Mouse (Mus musculus): Measurements from ENCODE around the gene 2210016L21Rik. TPM values are rescaled to one million over a fixed set of nuclear protein-coding genes. Genes with fewer than 3 reads are reported as not detected.
"Not testable (repeated sequence)": the region's sequence is repeated elsewhere in the genome, so short reads cannot be mapped to it uniquely, and the experiment has no call there.

The 2210016L21Rik gene
- polyA plus RNA-seq, 1 experiment = 17.9 TPM

- Histone ChIP-seq H3K4me3 (ENCODE audit: extremely low read depth, insufficient read depth, insufficient read length) (no peak overlapping the region), H3K4me1 (ENCODE audit: control insufficient read depth, insufficient read depth, insufficient read length) (no peaks in the 10 kb centered on the region), H3K27ac (ENCODE audit: insufficient read depth, low read length) (no peak overlapping the region), H3K36me3 (ENCODE audit: control insufficient read depth, insufficient read depth, low read length) (peaks cover 10% of the 10 kb centered on the region), H3K27me3 (ENCODE audit: control insufficient read depth, insufficient read depth, low read length) (no peaks in the 10 kb centered on the region)
- DNase-seq (ENCODE audit: low read depth in 1 of 2, low spot score in 2 of 2) = no peak
- TF ChIP-seq POLR2A (IDR thresholded peaks at IDR 0.05; ENCODE audit: low read depth, low read length) (no peak), CTCF (IDR thresholded peaks at IDR 0.05; ENCODE audit: extremely low read depth, insufficient read depth, insufficient read length, insufficient replicate concordance) (no peak)
- 93% methylated on average over 13 of the region's 13 CpGs for WGBS
Observed at GRCm38 (mm10) chr5:114908598-114909305, 33.2 kb upstream of the 2210016L21Rik start.

GRCm38 (mm10) chr5:114913686-114914085 lies 28.3 kb upstream of the 2210016L21Rik start:
- Histone ChIP-seq H3K4me3 (ENCODE audit: extremely low read depth, insufficient read depth, insufficient read length) (no peak overlapping the region), H3K27me3 (ENCODE audit: control insufficient read depth, insufficient read depth, low read length) (no peaks in the 10 kb centered on the region), H3K4me1 (ENCODE audit: control insufficient read depth, insufficient read depth, insufficient read length) (peaks cover 9% of the 10 kb centered on the region; the same call in 1 of the 2 replicates), H3K27ac (ENCODE audit: insufficient read depth, low read length) (no peak overlapping the region), H3K36me3 (ENCODE audit: control insufficient read depth, insufficient read depth, low read length) (no peaks in the 10 kb centered on the region)
- DNase-seq (ENCODE audit: low read depth in 1 of 2, low spot score in 2 of 2) = no peak
- TF ChIP-seq CTCF (IDR thresholded peaks at IDR 0.05; ENCODE audit: extremely low read depth, insufficient read depth, insufficient read length, insufficient replicate concordance) (no peak), POLR2A (IDR thresholded peaks at IDR 0.05; ENCODE audit: low read depth, low read length) (no peak)
- WGBS = 82% methylated on average over 4 of the region's 4 CpGs

- TF ChIP-seq CTCF (IDR thresholded peaks at IDR 0.05; ENCODE audit: extremely low read depth, insufficient read depth, insufficient read length, insufficient replicate concordance) (no peak), POLR2A (IDR thresholded peaks at IDR 0.05; ENCODE audit: low read depth, low read length) (no peak)
- Histone ChIP-seq H3K27me3 (ENCODE audit: control insufficient read depth, insufficient read depth, low read length) (no peaks in the 10 kb centered on the region), H3K4me1 (ENCODE audit: control insufficient read depth, insufficient read depth, insufficient read length) (peaks cover 9% of the 10 kb centered on the region; the same call in 1 of the 2 replicates), H3K36me3 (ENCODE audit: control insufficient read depth, insufficient read depth, low read length) (no peaks in the 10 kb centered on the region), H3K4me3 (ENCODE audit: extremely low read depth, insufficient read depth, insufficient read length) (no peak overlapping the region), H3K27ac (ENCODE audit: insufficient read depth, low read length) (no peak overlapping the region)
- no peak for DNase-seq (ENCODE audit: low read depth in 1 of 2, low spot score in 2 of 2)
- 82% methylated on average over 8 of the region's 8 CpGs for WGBS
Observed at GRCm38 (mm10) chr5:114914855-114915254, 27.1 kb upstream of the 2210016L21Rik start.

- Histone ChIP-seq H3K4me3 (ENCODE audit: extremely low read depth, insufficient read depth, insufficient read length) (no peak overlapping the region), H3K4me1 (ENCODE audit: control insufficient read depth, insufficient read depth, insufficient read length) (peaks cover 9% of the 10 kb centered on the region; the same call in 1 of the 2 replicates), H3K36me3 (ENCODE audit: control insufficient read depth, insufficient read depth, low read length) (no peaks in the 10 kb centered on the region), H3K27me3 (ENCODE audit: control insufficient read depth, insufficient read depth, low read length) (no peaks in the 10 kb centered on the region), H3K27ac (ENCODE audit: insufficient read depth, low read length) (no peak overlapping the region)
- WGBS = 76% methylated on average over 5 of the region's 5 CpGs
- TF ChIP-seq POLR2A (IDR thresholded peaks at IDR 0.05; ENCODE audit: low read depth, low read length) = no peak
- TF ChIP-seq CTCF (IDR thresholded peaks at IDR 0.05; ENCODE audit: extremely low read depth, insufficient read depth, insufficient read length, insufficient replicate concordance) = no peak
- DNase-seq (ENCODE audit: low read depth in 1 of 2, low spot score in 2 of 2) = no peak
Observed at GRCm38 (mm10) chr5:114915854-114916253, 26.1 kb upstream of the 2210016L21Rik start.

- Histone ChIP-seq H3K4me3 (ENCODE audit: extremely low read depth, insufficient read depth, insufficient read length) (no peak overlapping the region), H3K36me3 (ENCODE audit: control insufficient read depth, insufficient read depth, low read length) (no peaks in the 10 kb centered on the region), H3K27ac (ENCODE audit: insufficient read depth, low read length) (peak overlapping the region; percentile 70), H3K27me3 (ENCODE audit: control insufficient read depth, insufficient read depth, low read length) (no peaks in the 10 kb centered on the region), H3K4me1 (ENCODE audit: control insufficient read depth, insufficient read depth, insufficient read length) (peaks cover 9% of the 10 kb centered on the region; the same call in 1 of the 2 replicates)
- WGBS = 16% methylated on average over 4 of the region's 4 CpGs
- no peak for TF ChIP-seq POLR2A (IDR thresholded peaks at IDR 0.05; ENCODE audit: low read depth, low read length)
- no peak for TF ChIP-seq CTCF (IDR thresholded peaks at IDR 0.05; ENCODE audit: extremely low read depth, insufficient read depth, insufficient read length, insufficient replicate concordance)
- peak; percentile 33 to 67 for DNase-seq (ENCODE audit: low read depth in 1 of 2, low spot score in 2 of 2)
Observed at GRCm38 (mm10) chr5:114916777-114917176, 25.2 kb upstream of the 2210016L21Rik start.

- WGBS = 90% methylated on average over 5 of the region's 5 CpGs
- not testable (repeated sequence) for H3K4me3 ChIP-seq (ENCODE audit: extremely low read depth, insufficient read depth, insufficient read length); DNase-seq (ENCODE audit: low read depth in 1 of 2, low spot score in 2 of 2); H3K36me3 ChIP-seq (ENCODE audit: control insufficient read depth, insufficient read depth, low read length); H3K27me3 ChIP-seq (ENCODE audit: control insufficient read depth, insufficient read depth, low read length); H3K27ac ChIP-seq (ENCODE audit: insufficient read depth, low read length); H3K4me1 ChIP-seq (ENCODE audit: control insufficient read depth, insufficient read depth, insufficient read length)
Observed at GRCm38 (mm10) chr5:114917357-114917756, 24.6 kb upstream of the 2210016L21Rik start.

All from spleen, adult 2 months (tissue).